Mouse (Mus musculus) granulocyte monocyte progenitor cell, adult 5-6 weeks (primary cell): ENCODE measurements around the gene Ddx11. TPM values are rescaled to one million over a fixed set of nuclear protein-coding genes. Genes with fewer than 3 reads are reported as not detected.
A peak's percentile ranks its signal among the peaks of the same experiment; 100 is the strongest.
"Not testable (repeated sequence)": the region's sequence is repeated elsewhere in the genome, so short reads cannot be mapped to it uniquely, and the experiment has no call there.

Experiments
- ATAC-seq: replicated peaks from 2 replicates; pipeline ENCODE4 v1.8.0; 2016; ENCODE audit warnings: mild to moderate bottlenecking, moderate TSS enrichment, inconsistent platforms; ENCODE audit not compliant: poor library complexity, severe bottlenecking
- total RNA-seq, 2 experiments: library from RNA; stranded (forward) in 1 of 2; stranded (reverse) in 1 of 2; fragments of 200-712, 200-1000 nt in 1 of 2; fragments of >200 nt in 1 of 2; fragmentation: Nextera tagmentation in 1 of 2; gene quantifications; 2 replicates each; pipeline ENCODE4 v1.2.3; 2014 to 2017

Ddx11 gene
- total RNA-seq, 2 experiments from 2014 or later, result 21.5 to 28.2 TPM

DNA sequence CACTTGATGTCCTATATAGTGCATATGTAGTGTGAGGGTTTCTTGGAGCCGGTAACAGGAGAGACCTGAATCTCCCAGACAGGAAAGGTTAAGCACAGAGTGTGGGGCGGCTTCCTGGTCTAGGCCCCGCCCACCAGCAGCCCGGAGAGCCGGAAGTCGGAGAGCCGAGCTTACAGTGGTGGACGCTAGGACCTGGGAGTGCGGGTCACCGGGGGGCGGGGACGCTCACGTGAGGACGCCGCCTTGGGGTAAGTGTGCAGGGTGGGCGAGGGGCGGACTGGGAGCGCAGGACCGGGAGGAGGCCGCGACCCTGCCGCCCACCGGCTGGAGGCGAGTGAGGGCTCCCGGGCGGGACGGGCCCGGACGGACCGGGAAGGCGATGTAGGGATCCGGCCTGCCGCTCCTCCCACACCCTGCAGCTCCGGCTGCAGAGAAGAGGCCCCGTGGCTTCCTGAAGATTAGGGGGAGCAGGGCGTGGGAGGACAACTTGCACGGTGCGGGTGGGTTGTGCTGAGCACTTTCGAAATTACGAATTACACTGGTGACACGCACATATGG is 11.8 kb upstream of the Ddx11 start, which contains the start of gene Washc1:
Gene Washc1 (plus strand): TSS at position 144 of the 558 bp plus-strand sequence.
- peak; percentile 76 for ATAC-seq

DNA sequence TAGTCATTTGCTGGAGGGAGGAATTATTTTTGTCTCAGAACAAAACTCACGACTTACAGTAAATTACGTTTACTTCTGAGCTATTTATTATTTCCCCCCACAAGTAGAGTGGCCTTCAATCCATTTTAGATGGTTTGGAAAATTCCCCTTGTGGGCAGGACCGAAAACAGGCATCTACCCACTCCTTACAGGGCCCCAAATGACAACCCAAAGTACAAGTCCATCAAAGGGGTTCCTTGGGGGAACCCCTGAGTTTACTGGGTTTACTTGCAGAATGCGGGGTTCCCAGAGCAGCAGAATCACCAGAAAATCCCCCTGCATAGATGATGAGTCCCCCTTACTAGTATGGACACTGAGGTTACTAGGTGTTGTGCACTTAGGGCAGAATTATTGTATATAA is 11.2 kb upstream of the Ddx11 start:
- no peak for ATAC-seq

- ATAC-seq, result no peak
These were observed 4.3 kb upstream of the Ddx11 start for GRCm38 (mm10) chr17:66118991-66119390.

DNA sequence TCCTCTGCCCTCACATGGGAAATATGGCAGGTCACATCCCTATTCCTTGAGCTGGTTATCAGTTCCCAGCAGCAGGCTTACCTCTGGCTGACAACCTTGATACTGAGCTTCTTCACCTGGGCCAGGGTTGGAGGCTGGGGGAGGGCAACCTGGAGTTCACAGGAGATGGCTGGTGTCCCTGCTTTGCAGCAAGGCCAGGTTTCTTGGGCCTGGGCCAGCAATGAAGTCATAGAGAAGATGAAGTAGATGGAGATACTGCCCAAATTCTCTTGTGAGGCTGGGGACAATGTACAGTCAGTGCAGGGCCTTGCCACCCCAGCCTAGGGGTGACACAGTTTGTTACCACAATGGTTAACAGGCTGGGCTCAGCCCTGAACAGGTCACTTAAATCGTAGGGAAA is 2.6 kb upstream of the Ddx11 start:
- ATAC-seq, result no peak

GRCm38 (mm10) chr17:66123816-66124610 is 693 bp downstream of the Ddx11 start:
- peak; percentile 0; the same call in 1 of the 2 replicates for ATAC-seq

DNA sequence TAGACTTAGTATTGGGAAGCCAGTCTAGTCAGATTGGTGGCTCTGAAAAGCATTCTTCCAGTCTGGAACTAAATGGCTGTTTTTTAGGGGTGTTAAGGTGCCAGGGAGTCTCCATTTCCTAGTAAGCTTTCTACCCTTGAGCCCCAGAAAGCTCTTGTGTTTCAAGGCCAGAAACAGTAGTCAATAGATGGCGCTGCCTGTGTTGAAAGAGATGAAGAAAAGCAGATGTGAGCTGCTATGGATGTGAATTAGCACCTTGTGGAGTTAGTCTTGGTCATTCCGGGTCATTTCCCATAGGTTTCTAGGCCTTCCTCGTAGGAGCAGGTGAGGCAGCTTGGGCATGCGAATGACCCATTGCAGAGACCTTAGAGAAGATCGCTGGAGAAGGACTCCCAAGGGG is 1.9 kb downstream of the Ddx11 start:
- ATAC-seq, result no peak

- ATAC-seq, result no peak
These were observed 7.1 kb downstream of the Ddx11 start for GRCm38 (mm10) chr17:66130371-66130770.

DNA sequence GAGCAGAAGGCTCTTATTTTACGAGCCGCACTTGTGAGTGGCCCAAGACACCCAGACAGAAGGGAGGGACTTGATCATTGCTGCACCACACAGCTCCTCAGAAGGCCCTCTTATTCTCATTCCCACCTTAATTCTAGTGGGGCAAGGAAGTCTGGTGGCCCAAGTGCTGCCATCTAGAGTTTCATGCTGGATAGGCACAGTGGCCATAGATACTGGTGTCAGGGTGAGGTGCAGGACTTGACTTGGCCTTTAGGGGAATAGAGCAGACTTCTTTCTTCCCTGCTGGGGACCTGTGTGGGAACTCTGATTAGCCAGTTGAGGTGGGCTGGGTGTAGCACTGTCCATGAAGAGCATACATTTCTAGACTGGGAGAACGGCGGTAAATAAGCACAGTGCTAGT is 7.9 kb downstream of the Ddx11 start:
- peak; percentile 87 for ATAC-seq

GRCm38 (mm10) chr17:66152706-66153662 is 29.7 kb downstream of the Ddx11 start:
- ATAC-seq, result peak; percentile 75

- not testable (repeated sequence) for ATAC-seq
These were observed 30.6 kb downstream of the Ddx11 start for GRCm38 (mm10) chr17:66153735-66154423.

GRCm38 (mm10) chr17:66154876-66155275 is 31.6 kb downstream of the Ddx11 start:
- no peak for ATAC-seq

DNA sequence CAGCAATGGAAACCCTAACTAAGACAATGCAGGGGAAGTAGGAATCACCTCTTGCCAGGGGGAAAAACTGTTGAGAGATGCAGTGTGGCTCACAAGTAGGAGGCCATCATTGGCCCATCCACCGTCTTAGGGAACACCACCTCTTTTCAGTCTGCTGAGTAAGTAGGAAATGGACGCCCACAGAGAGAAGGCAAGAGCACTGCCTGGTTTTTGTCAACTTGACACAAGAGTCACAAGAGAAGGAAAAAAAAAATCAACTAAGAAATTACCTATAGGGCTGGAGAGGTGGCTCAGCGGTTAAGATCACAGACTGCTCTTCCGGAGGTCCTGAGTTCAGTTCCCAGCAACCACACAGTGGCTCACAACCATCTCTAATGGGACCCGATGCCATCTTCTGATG is 35.0 kb downstream of the Ddx11 start:
- no peak for ATAC-seq

DNA sequence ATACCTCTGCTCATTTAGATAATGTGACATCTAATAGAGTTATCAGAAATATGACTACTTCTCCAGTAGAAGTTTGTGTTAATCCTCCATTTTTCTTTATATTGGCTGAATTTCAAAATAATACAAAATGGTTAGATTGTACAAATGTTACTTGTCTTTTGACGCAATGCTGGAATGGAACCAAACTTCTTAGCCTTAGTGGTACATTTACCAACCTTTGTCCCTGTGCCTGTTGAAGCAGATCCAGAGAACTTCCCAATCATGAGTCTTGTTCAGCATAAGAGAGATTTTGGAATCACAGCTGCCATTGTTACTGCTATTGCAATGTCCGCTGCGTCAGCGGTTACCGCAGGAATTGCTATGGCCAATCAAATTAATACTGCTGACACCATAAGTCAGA is 43.8 kb downstream of the Ddx11 start:
- ATAC-seq, result not testable (repeated sequence)

- not testable (repeated sequence) for ATAC-seq
These were observed 47.7 kb downstream of the Ddx11 start for GRCm38 (mm10) chr17:66170971-66171370.

- no peak for ATAC-seq
These were observed 67.3 kb downstream of the Ddx11 start for GRCm38 (mm10) chr17:66190577-66190976.

DNA sequence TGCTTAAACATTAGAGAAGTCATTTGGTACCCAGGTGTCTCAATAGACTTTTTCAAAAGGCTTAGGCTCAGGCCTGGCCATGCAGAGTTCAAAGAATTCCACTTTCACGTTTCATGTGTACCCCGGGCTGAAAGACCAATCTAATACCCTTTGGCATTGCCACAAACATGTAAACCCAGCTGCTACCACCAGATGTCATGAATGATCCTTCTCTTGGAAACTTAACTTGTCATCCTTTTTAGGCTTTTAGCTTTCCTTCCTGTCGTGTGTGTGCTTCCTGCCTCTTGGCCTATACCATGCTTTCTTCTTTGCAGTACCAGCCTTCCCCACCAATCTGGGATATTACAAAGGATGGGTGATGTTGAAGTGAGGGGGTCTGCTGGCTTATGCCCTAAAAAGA is 73.7 kb downstream of the Ddx11 start:
- ATAC-seq, result peak; percentile 14; the same call in 1 of the 2 replicates
